16 mouse cellular contexts compared by ENCODE assay signal in genomic region chr4:40795761-40796160, GRCm38 (mm10).
"Had no signal": no experiment of that assay in that cellular context is flagged by ENCODE, and none has a peak within 500 bp of the region (broad histone marks: within the 10 kb centered on the region; RNA-seq: fewer than 3 reads in every experiment).

No protein-coding gene starts in this region.

- H3K9me3 ChIP-seq: midbrain, embryonic 10.5 days; midbrain, embryonic 12.5 days; neural tube, embryonic 12.5 days; stomach, embryonic 15.5 days had no signal

- H3K4me3 ChIP-seq: midbrain, embryonic 10.5 days; midbrain, embryonic 12.5 days; neural tube, embryonic 12.5 days; stomach, embryonic 15.5 days had no signal

- DNase-seq: lung, adult 18-20 months; lung, embryonic 14.5 days; lung, postnatal 10 days; lung, postnatal 4 days; midbrain, embryonic 14.5 days; right cerebral cortex, postnatal 14 days; spleen, adult 18-20 months; thymus, adult 2 months; thymus, postnatal 25 days; thymus, postnatal 4 days had no signal

- H3K4me2 ChIP-seq: lung, embryonic 14.5 days; midbrain, embryonic 12.5 days; neural tube, embryonic 12.5 days; stomach, embryonic 15.5 days had no signal

- H3K27me3 ChIP-seq: midbrain, embryonic 12.5 days; neural tube, embryonic 12.5 days; stomach, embryonic 15.5 days had no signal

- H3K36me3 ChIP-seq: midbrain, embryonic 12.5 days; neural tube, embryonic 12.5 days; stomach, embryonic 15.5 days had no signal

- H3K9ac ChIP-seq: lung, embryonic 14.5 days; midbrain, embryonic 12.5 days; neural tube, embryonic 12.5 days; stomach, embryonic 15.5 days had no signal

- H3K27ac ChIP-seq: midbrain, embryonic 10.5 days; midbrain, embryonic 12.5 days; neural tube, embryonic 12.5 days; stomach, embryonic 15.5 days; stomach, postnatal 0 days had no signal

- H3K4me1 ChIP-seq: midbrain, embryonic 10.5 days; midbrain, embryonic 12.5 days; neural tube, embryonic 12.5 days; stomach, embryonic 15.5 days had no signal

- ATAC-seq: midbrain, embryonic 16.5 days had no signal
